Mouse (Mus musculus) T-helper 2 cell (primary cell): ENCODE results near the gene Olfr1462.

Source experiments
- in situ Hi-C: fragments of 300-600 bp; cut with MboI, MseI; formaldehyde crosslinking; loops from one replicate; pipeline ENCODE4 v1.15.1; 2025; ENCODE audit warnings: high pct_unique_total_duplicates

Olfr1462 gene

GRCm38 (mm10) chr19:13185434-13185833, at the start of gene Olfr1462:
Gene Olfr1462, plus strand, starts transcription at chr19:13185734.
- in situ Hi-C loops: no loop called here

DNA sequence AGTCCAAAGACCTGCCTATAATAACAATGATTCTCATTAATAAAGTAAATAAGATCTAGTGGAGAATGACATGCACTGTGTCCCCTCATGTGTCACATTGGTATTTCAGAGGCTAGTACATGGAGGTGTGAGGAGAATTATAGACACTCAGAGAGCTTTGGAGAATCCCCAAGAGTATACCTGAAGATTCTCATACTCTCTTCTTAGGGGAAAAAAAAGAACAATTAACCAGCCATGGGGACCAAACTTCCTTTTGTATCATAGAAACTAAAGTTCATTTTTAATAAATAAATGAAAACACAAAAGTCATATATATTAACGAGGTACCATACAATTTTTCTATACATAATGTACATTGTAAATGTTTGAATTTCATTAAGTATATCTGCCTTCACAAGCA, 36.1 kb upstream of the Olfr1462 start, which contains the start of gene Olfr1459:
Olfr1459 (minus strand) TSS at position 101 of the 400 bp plus-strand sequence.
- in situ Hi-C loops: no loop called here

- in situ Hi-C loops: no loop called here
These were observed 22.8 kb upstream of the Olfr1462 start, which contains the start of gene Olfr1461 for GRCm38 (mm10) chr19:13162700-13163099. Gene Olfr1461, plus strand, starts transcription at chr19:13163000.

GRCm38 (mm10) chr19:13221666-13222065, 36.1 kb downstream of the Olfr1462 start:
- in situ Hi-C loops: no loop called here

GRCm38 (mm10) chr19:13231028-13231427, 45.5 kb downstream of the Olfr1462 start, which contains the start of gene Olfr1463:
Gene Olfr1463, plus strand, starts transcription at chr19:13231328.
- in situ Hi-C loops: no loop called here
